Mouse (Mus musculus) embryonic facial prominence, embryonic 13.5 days (tissue): Measurements from ENCODE around the gene Chad. TPM values are rescaled to one million over a fixed set of nuclear protein-coding genes. Genes with fewer than 3 reads are reported as not detected.

Experiments used
- ATAC-seq: fragments of 200-750 bp; cut with Nextera tagmentation; 2 replicates; pipeline ENCODE4 v1.8.0; 2017; ENCODE audit warnings: low read depth; ENCODE audit not compliant: insufficient number of reproducible peaks, insufficient read depth, low FRiP score, low TSS enrichment
- H3K27ac ChIP-seq: fragments of 300-500 bp; sonication (generic); 2 replicates; pipeline ENCODE4 v1.5.1; 2015; ENCODE audit warnings: moderate library complexity, mild to moderate bottlenecking, inconsistent platforms
- H3K27me3 ChIP-seq: fragments of 300-500 bp; sonication (generic); 2 replicates; pipeline ENCODE4 v1.6.1; 2015; ENCODE audit warnings: mild to moderate bottlenecking, inconsistent platforms
- H3K36me3 ChIP-seq: fragments of 300-500 bp; sonication (generic); 2 replicates; pipeline ENCODE4 v1.6.1; 2015; ENCODE audit warnings: mild to moderate bottlenecking, inconsistent platforms
- H3K4me1 ChIP-seq: fragments of 300-500 bp; sonication (generic); 2 replicates; pipeline ENCODE4 v1.6.1; 2015; ENCODE audit warnings: inconsistent platforms
- H3K4me2 ChIP-seq: fragments of 300-500 bp; sonication (generic); 2 replicates; pipeline ENCODE4 v1.6.1; 2015; ENCODE audit warnings: moderate library complexity, mild to moderate bottlenecking, inconsistent platforms
- H3K4me3 ChIP-seq: fragments of 300-500 bp; sonication (generic); 2 replicates; pipeline ENCODE4 v1.5.1; 2015; ENCODE audit warnings: mild to moderate bottlenecking, inconsistent platforms
- H3K9ac ChIP-seq: fragments of 300-500 bp; sonication (generic); 2 replicates; pipeline ENCODE4 v1.6.1; 2015; ENCODE audit warnings: mild to moderate bottlenecking, inconsistent platforms
- H3K9me3 ChIP-seq: fragments of 300-500 bp; sonication (generic); 2 replicates; pipeline ENCODE4 v1.6.1; 2016; ENCODE audit warnings: inconsistent platforms
- WGBS: fragments of 180-500 bp; shearing (Covaris S2); methylation state at CpG from one replicate; pipeline ENCODE4 v1.1.7; 2015; ENCODE audit warnings: mixed read lengths; 5-methylcytosine and 5-hydroxymethylcytosine counted together
- polyA plus RNA-seq: library from polyadenylated mRNA; unstranded; fragments of >200 nt; fragmentation: Nextera tagmentation; extraction: Ambion mirVana; gene quantifications from 2 replicates; pipeline ENCODE4 v1.2.1, GENCODE M21; 2015

The Chad gene
- polyA plus RNA-seq, 1 experiment from 2014 or later = 7.1 TPM

GRCm38 (mm10) chr11:94598437-94599120, 33.7 kb downstream of the Chad start:
- 56% methylated on average over 6 of the region's 6 CpGs for WGBS
- Histone ChIP-seq H3K27ac (no peak overlapping the region), H3K9ac (no peak overlapping the region), H3K27me3 (no peaks in the 10 kb centered on the region), H3K4me2 (no peak overlapping the region), H3K36me3 (peaks cover 10% of the 10 kb centered on the region; the same call in 1 of the 2 replicates), H3K4me1 (peaks cover 18% of the 10 kb centered on the region), H3K9me3 (no peaks in the 10 kb centered on the region), H3K4me3 (no peak overlapping the region)
- no peak for ATAC-seq

DNA sequence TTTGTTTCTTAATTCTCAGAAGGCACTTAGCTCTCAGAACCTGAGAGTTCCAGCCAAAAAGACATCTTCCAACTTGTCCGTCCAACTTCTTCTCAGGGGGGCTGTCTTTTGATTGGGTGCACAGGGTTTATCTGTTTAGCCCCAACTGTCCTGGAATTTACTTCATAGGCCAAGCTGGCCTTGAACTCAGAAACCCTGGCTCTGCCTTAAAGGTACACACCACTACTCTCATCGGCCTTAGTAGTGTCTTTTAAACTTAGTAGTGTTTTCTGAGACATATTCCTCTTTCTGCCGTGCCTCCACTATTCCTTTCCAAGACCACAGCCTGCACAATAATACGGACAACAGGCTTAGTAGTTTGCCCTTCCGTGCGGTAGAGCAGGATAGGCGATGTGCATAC, 35.6 kb downstream of the Chad start:
- no peak overlapping the region for H3K27ac ChIP-seq
- no peaks in the 10 kb centered on the region for H3K27me3 ChIP-seq
- no peak overlapping the region for H3K9ac ChIP-seq
- H3K9me3 ChIP-seq = no peaks in the 10 kb centered on the region
- 91% methylated on average over 7 of the region's 7 CpGs for WGBS
- H3K4me3 ChIP-seq = peak overlapping the region; percentile 64
- no peak for ATAC-seq
- H3K4me1 ChIP-seq = peaks cover 18% of the 10 kb centered on the region
- peak overlapping the region; percentile 77 for H3K4me2 ChIP-seq
- H3K36me3 ChIP-seq = peaks cover 6% of the 10 kb centered on the region; the same call in 1 of the 2 replicates

GRCm38 (mm10) chr11:94601321-94602281, 36.8 kb downstream of the Chad start, which contains the start of gene Acsf2:
Acsf2 (minus strand) TSS chr11:94601871.
- peaks cover 18% of the 10 kb centered on the region for H3K4me1 ChIP-seq
- H3K27me3 ChIP-seq = no peaks in the 10 kb centered on the region
- peak within 1 kb of the TSS; percentile 64 for H3K4me3 ChIP-seq
- H3K9me3 ChIP-seq = no peaks in the 10 kb centered on the region
- 2% methylated on average over 49 of the region's 52 CpGs for WGBS
- peak within 1 kb of the TSS; percentile 77 for H3K4me2 ChIP-seq
- peak within 1 kb of the TSS; percentile 79 for H3K9ac ChIP-seq
- H3K27ac ChIP-seq = peak within 1 kb of the TSS; percentile 69
- ATAC-seq = peak; percentile 78
- peaks cover 1% of the 10 kb centered on the region; the same call in 1 of the 2 replicates for H3K36me3 ChIP-seq

- H3K27ac ChIP-seq = peak overlapping the region; percentile 69
- WGBS = 68% methylated on average over 11 of the region's 11 CpGs
These were observed 37.6 kb downstream of the Chad start for GRCm38 (mm10) chr11:94602356-94602955.

DNA sequence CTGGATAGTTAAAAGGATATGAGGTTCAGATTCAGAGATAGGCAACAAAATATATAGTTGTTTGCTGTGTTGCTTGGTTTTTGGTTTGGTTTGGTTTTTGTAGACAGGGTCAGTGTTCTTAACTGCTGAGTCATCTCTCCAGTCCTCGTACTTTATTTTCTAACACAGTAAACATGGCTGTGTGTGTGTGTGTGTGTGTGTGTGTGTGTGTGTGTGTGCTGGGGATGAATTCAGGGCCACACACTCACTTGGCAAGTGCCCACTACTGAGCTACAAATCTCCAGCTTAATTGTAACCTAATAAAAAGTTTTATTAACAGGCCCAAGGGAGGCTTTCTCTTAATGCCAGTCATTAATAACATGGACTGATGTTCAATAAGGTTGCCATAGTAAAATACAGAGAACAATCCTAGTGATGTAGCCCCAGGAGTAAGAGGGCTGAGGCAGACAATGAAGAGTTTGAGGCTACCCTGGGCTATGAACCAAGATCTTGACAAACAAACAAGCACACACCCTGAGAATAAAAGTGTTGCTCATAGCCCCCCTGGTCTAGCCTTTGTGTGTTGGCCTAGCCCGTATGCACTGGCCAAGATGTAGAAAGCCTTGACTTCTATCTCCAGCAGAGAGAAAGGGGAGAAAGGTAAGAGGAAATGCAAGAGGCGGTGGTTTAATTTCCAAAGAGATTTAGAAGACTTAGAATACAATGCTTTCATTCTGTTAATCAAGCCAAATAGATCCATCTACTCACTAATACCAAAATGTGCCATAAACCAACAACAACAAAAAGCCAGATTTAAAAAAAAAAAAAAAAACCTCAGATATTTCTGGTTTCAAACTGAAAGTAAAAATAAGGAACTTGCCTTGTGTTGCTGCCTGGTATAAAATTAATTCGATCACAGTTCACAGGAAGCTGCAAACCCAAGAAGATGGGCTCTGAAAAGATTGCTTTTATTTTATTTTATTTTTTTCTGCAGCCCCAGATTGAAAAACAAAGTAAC, 46.2 kb downstream of the Chad start:
- Histone ChIP-seq H3K4me1 (no peaks in the 10 kb centered on the region), H3K36me3 (no peaks in the 10 kb centered on the region), H3K27me3 (peaks cover 6% of the 10 kb centered on the region; the same call in 1 of the 2 replicates), H3K4me2 (no peak overlapping the region), H3K9me3 (no peaks in the 10 kb centered on the region), H3K27ac (no peak overlapping the region), H3K4me3 (no peak overlapping the region), H3K9ac (no peak overlapping the region)
- 76% methylated on average over 4 of the region's 4 CpGs for WGBS
- no peak for ATAC-seq

More at GRCm38 (mm10) chr11:94602356-94602955, 37.6 kb downstream of the Chad start:
- Histone ChIP-seq H3K9ac (peak overlapping the region; percentile 79), H3K36me3 (no peaks in the 10 kb centered on the region), H3K27me3 (no peaks in the 10 kb centered on the region), H3K9me3 (no peaks in the 10 kb centered on the region), H3K4me2 (peak overlapping the region; percentile 77), H3K4me3 (peak overlapping the region; percentile 64), H3K4me1 (peaks cover 18% of the 10 kb centered on the region)
- ATAC-seq = no peak

DNA sequence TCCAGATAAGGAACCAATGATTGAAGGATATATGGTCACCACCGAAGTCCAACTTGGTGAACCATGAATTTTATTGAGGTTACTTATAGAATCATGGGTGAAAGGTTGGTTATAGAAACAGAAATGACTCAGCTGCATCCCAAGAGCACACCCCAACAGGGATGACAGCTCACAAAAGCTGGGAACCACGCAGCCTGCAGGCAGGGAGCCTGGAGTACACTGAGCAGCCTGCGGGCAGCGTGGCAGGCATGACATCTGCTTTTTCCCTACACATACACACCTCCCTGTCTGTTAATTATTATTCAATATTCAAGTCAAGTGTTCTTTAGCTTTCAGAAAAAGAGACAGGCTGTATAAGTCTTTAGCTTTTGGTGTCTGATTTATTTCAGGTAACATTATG, 49.8 kb downstream of the Chad start:
- WGBS = 72% methylated on average over 4 of the region's 4 CpGs
- H3K9me3 ChIP-seq = no peaks in the 10 kb centered on the region
- no peak overlapping the region for H3K4me2 ChIP-seq
- H3K9ac ChIP-seq = no peak overlapping the region
- H3K27me3 ChIP-seq = peaks cover 6% of the 10 kb centered on the region; the same call in 1 of the 2 replicates
- no peaks in the 10 kb centered on the region for H3K36me3 ChIP-seq
- no peak overlapping the region for H3K4me3 ChIP-seq
- ATAC-seq = no peak
- no peak overlapping the region for H3K27ac ChIP-seq
- no peaks in the 10 kb centered on the region for H3K4me1 ChIP-seq

GRCm38 (mm10) chr11:94615494-94615893, 50.6 kb downstream of the Chad start:
- H3K27ac ChIP-seq = no peak overlapping the region
- 0 out of 2 replicates have a peak, but pooled peaks have one; percentile 37 for ATAC-seq
- no peak overlapping the region for H3K9ac ChIP-seq
- 23% methylated on average over 4 of the region's 4 CpGs for WGBS
- H3K4me2 ChIP-seq = no peak overlapping the region
- H3K4me1 ChIP-seq = no peaks in the 10 kb centered on the region
- no peak overlapping the region for H3K4me3 ChIP-seq
- peaks cover 6% of the 10 kb centered on the region; the same call in 1 of the 2 replicates for H3K27me3 ChIP-seq
- H3K36me3 ChIP-seq = no peaks in the 10 kb centered on the region
- H3K9me3 ChIP-seq = no peaks in the 10 kb centered on the region

- H3K36me3 ChIP-seq = no peaks in the 10 kb centered on the region
- no peaks in the 10 kb centered on the region for H3K9me3 ChIP-seq
- no peaks in the 10 kb centered on the region for H3K4me1 ChIP-seq
- ATAC-seq = no peak
- H3K4me3 ChIP-seq = no peak overlapping the region
- H3K4me2 ChIP-seq = no peak overlapping the region
- 90% methylated on average over 2 of the region's 2 CpGs for WGBS
- H3K9ac ChIP-seq = no peak overlapping the region
- no peak overlapping the region for H3K27ac ChIP-seq
- H3K27me3 ChIP-seq = peaks cover 6% of the 10 kb centered on the region; the same call in 1 of the 2 replicates
These were observed 52.8 kb downstream of the Chad start for GRCm38 (mm10) chr11:94617646-94618045.
